Mouse (Mus musculus) olfactory bulb, adult 2 months (tissue): ENCODE measurements around the gene Il9r. TPM values are rescaled to one million over a fixed set of nuclear protein-coding genes. Genes with fewer than 3 reads are reported as not detected.
A peak's percentile ranks its signal among the peaks of the same experiment; 100 is the strongest.

ENCODE experiments used
- H3K27ac ChIP-seq: fragments of 200-500 bp; 2 replicates; pipeline ENCODE4 v1.5.1; 2012; ENCODE audit warnings: low read depth, low read length; ENCODE audit not compliant: insufficient read depth
- H3K4me1 ChIP-seq: fragments of 200-500 bp; 2 replicates; pipeline ENCODE4 v1.6.1; 2012; ENCODE audit warnings: low read length; ENCODE audit not compliant: control insufficient read depth, insufficient read depth
- H3K4me3 ChIP-seq: fragments of 200-500 bp; 2 replicates; pipeline ENCODE4 v1.5.1; 2012; ENCODE audit warnings: mild to moderate bottlenecking, low read depth, low read length, moderate library complexity; ENCODE audit not compliant: insufficient read depth
- CTCF ChIP-seq: fragments of 200-500 bp; IDR thresholded peaks from 2 replicates; pipeline ENCODE4 v1.5.1; 2012; ENCODE audit warnings: low read depth, mild to moderate bottlenecking, low read length, moderate library complexity; ENCODE audit not compliant: insufficient read depth
- POLR2A ChIP-seq: fragments of 200-500 bp; IDR thresholded peaks from 2 replicates; pipeline ENCODE4 v1.6.1; 2012; ENCODE audit warnings: mild to moderate bottlenecking, low read depth, low read length, moderate library complexity; ENCODE audit not compliant: insufficient read depth
- WGBS: fragments of 180-500 bp; shearing (Covaris S2); methylation state at CpG from one replicate; pipeline ENCODE4 v1.1.7; 2018; 5-methylcytosine and 5-hydroxymethylcytosine counted together
- polyA plus RNA-seq: library from polyadenylated mRNA; stranded (reverse); fragments of >200 nt; gene quantifications from 2 replicates; pipeline ENCODE4 v1.2.4, GENCODE M21; 2012; ENCODE audit warnings: low replicate concordance; ENCODE audit not compliant: missing spikeins, insufficient read depth, insufficient read length

Il9r gene
- polyA plus RNA-seq, 1 experiment, result not detected

- WGBS, result 78% methylated on average over 4 of the region's 4 CpGs
- Histone ChIP-seq H3K4me1 (peaks cover 37% of the 10 kb centered on the region), H3K4me3 (no peak overlapping the region), H3K27ac (no peak overlapping the region)
- no peak for TF ChIP-seq POLR2A
- no peak for TF ChIP-seq CTCF
Measured at GRCm38 (mm10) chr11:32223297-32223967, 23.4 kb upstream of the Il9r start.

- Histone ChIP-seq H3K4me1 (peaks cover 37% of the 10 kb centered on the region), H3K27ac (no peak overlapping the region), H3K4me3 (peak overlapping the region; percentile 72)
- WGBS, result 21% methylated on average over 21 of the region's 21 CpGs
- no peak for TF ChIP-seq POLR2A
- TF ChIP-seq CTCF, result no peak
Measured at GRCm38 (mm10) chr11:32222570-32223194, 22.6 kb upstream of the Il9r start.

- Histone ChIP-seq H3K4me1 (peaks cover 37% of the 10 kb centered on the region), H3K27ac (peak within 1 kb of the TSS; percentile 33), H3K4me3 (peak within 1 kb of the TSS; percentile 72)
- TF ChIP-seq POLR2A, result no peak
- TF ChIP-seq CTCF, result no peak
- WGBS, result under 1% methylated on average over 72 of the region's 72 CpGs
Measured at GRCm38 (mm10) chr11:32221951-32222409, 21.9 kb upstream of the Il9r start, which contains the start of gene Rhbdf1. TSS of gene Rhbdf1 (minus strand) at chr11:32222300.

GRCm38 (mm10) chr11:32221225-32221950 lies 21.3 kb upstream of the Il9r start:
- peaks cover 37% of the 10 kb centered on the region for H3K4me1 ChIP-seq
- TF ChIP-seq POLR2A (no peak), CTCF (no peak)
- peak overlapping the region; percentile 33 for H3K27ac ChIP-seq
- H3K4me3 ChIP-seq, result peak overlapping the region; percentile 72
- WGBS, result 7% methylated on average over 46 of the region's 46 CpGs

GRCm38 (mm10) chr11:32220607-32221224 lies 20.6 kb upstream of the Il9r start:
- WGBS, result 73% methylated on average over 10 of the region's 10 CpGs
- TF ChIP-seq POLR2A, result no peak
- TF ChIP-seq CTCF, result no peak
- peak overlapping the region; percentile 72; the same call in 1 of the 2 replicates for H3K4me3 ChIP-seq
- H3K27ac ChIP-seq, result no peak overlapping the region
- peaks cover 32% of the 10 kb centered on the region for H3K4me1 ChIP-seq

- WGBS, result 88% methylated on average over 10 of the region's 10 CpGs
- Histone ChIP-seq H3K4me3 (no peak overlapping the region), H3K4me1 (peaks cover 22% of the 10 kb centered on the region), H3K27ac (no peak overlapping the region)
- TF ChIP-seq CTCF (no peak), POLR2A (no peak)
Measured at GRCm38 (mm10) chr11:32219287-32219686, 19.2 kb upstream of the Il9r start.

- Histone ChIP-seq H3K4me1 (peaks cover 22% of the 10 kb centered on the region), H3K27ac (no peak overlapping the region), H3K4me3 (no peak overlapping the region)
- no peak for TF ChIP-seq POLR2A
- TF ChIP-seq CTCF, result no peak
- 71% methylated on average over 6 of the region's 6 CpGs for WGBS
Measured at GRCm38 (mm10) chr11:32218501-32219050, 18.5 kb upstream of the Il9r start.

GRCm38 (mm10) chr11:32216851-32217250 lies 16.8 kb upstream of the Il9r start:
- 20% methylated on average over 8 of the region's 8 CpGs for WGBS
- no peak overlapping the region for H3K4me3 ChIP-seq
- peak; percentile 73 for TF ChIP-seq CTCF
- no peak for TF ChIP-seq POLR2A
- H3K4me1 ChIP-seq, result peaks cover 15% of the 10 kb centered on the region
- H3K27ac ChIP-seq, result no peak overlapping the region
